ENCODE assay signal across 8 mouse cellular contexts in genomic region chr9:106170556-106171345, GRCm38 (mm10). TPM values are rescaled to one million over a fixed set of nuclear protein-coding genes. Genes with fewer than 3 reads are reported as not detected.
DNase-seq lines count a peak whose midpoint lies in the region; ATAC-seq lines count a peak whose summit lies in the region.

Gene Wdr82 (plus strand): TSS chr9:106170928.

- no peaks in the 10 kb centered on the region for H3K27me3 ChIP-seq in embryonic facial prominence, embryonic 14.5 days (replicated peaks; ENCODE audit: control insufficient read depth, insufficient read depth, low read length)
- no peaks in the 10 kb centered on the region for H3K27me3 ChIP-seq in kidney, embryonic 14.5 days (ENCODE audit: control insufficient read depth, insufficient read depth, low read length)
- no peaks in the 10 kb centered on the region for H3K27me3 ChIP-seq in limb, embryonic 15.5 days

- peak within 1 kb of the TSS; percentile 96 for H3K27ac ChIP-seq in embryonic facial prominence, embryonic 14.5 days (replicated peaks; ENCODE audit: low read depth, low read length)
- peak within 1 kb of the TSS; percentile 96 for H3K27ac ChIP-seq in kidney, embryonic 14.5 days (ENCODE audit: low read depth, low read length)
- peak within 1 kb of the TSS; percentile 98 for H3K27ac ChIP-seq in limb, embryonic 15.5 days

- no peaks in the 10 kb centered on the region for H3K36me3 ChIP-seq in embryonic facial prominence, embryonic 14.5 days (ENCODE audit: control insufficient read depth, insufficient read depth, low read length)
- H3K36me3 ChIP-seq in kidney, embryonic 14.5 days (ENCODE audit: control insufficient read depth, insufficient read depth, low read length), result no peaks in the 10 kb centered on the region
- H3K36me3 ChIP-seq in limb, embryonic 15.5 days, result no peaks in the 10 kb centered on the region

- peak within 1 kb of the TSS; percentile 73 for H3K4me3 ChIP-seq in embryonic facial prominence, embryonic 14.5 days (ENCODE audit: low read depth, low read length)
- H3K4me3 ChIP-seq in kidney, embryonic 14.5 days (ENCODE audit: low read length), result peak within 1 kb of the TSS; percentile 96
- H3K4me3 ChIP-seq in limb, embryonic 15.5 days, result peak within 1 kb of the TSS; percentile 92

- no peaks in the 10 kb centered on the region for H3K9me3 ChIP-seq in embryonic facial prominence, embryonic 14.5 days (ENCODE audit: control insufficient read depth, low read length)
- no peaks in the 10 kb centered on the region for H3K9me3 ChIP-seq in kidney, embryonic 14.5 days (ENCODE audit: control insufficient read depth, low read length)
- no peaks in the 10 kb centered on the region for H3K9me3 ChIP-seq in limb, embryonic 15.5 days

- H3K4me1 ChIP-seq in embryonic facial prominence, embryonic 14.5 days (ENCODE audit: control insufficient read depth, insufficient read depth, low read length), result peaks cover 27% of the 10 kb centered on the region
- peaks cover 29% of the 10 kb centered on the region for H3K4me1 ChIP-seq in kidney, embryonic 14.5 days (ENCODE audit: control insufficient read depth, insufficient read depth, low read length)
- peaks cover 33% of the 10 kb centered on the region for H3K4me1 ChIP-seq in limb, embryonic 15.5 days

- H3K4me2 ChIP-seq in embryonic facial prominence, embryonic 14.5 days (ENCODE audit: low read depth, low read length), result peak within 1 kb of the TSS; percentile 81
- H3K4me2 ChIP-seq in kidney, embryonic 14.5 days (replicated peaks; ENCODE audit: low read depth, low read length), result peak within 1 kb of the TSS; percentile 69
- H3K4me2 ChIP-seq in limb, embryonic 15.5 days, result peak within 1 kb of the TSS; percentile 79

- peak; percentile 88 for DNase-seq in 3T3-L1 (ENCODE audit: low read depth, low spot score)
- peak; percentile 72 to 86 for DNase-seq in adrenal gland, postnatal 4 days (ENCODE audit: low spot score in 2 of 2)
- DNase-seq in embryonic facial prominence, embryonic 14.5 days (ENCODE audit: low spot score), result peak; percentile 95
- DNase-seq in heart, adult 8-10 months (ENCODE audit: low spot score), result peak; percentile 89
- DNase-seq in monocyte, adult 2 months (ENCODE audit: low read depth in 1 of 2, low spot score in 2 of 2), result peak; percentile 70 to 78
- DNase-seq in spleen, postnatal 36 days (ENCODE audit: low spot score in 2 of 2), result peak; percentile 89 to 93

- peak within 1 kb of the TSS; percentile 92 for H3K9ac ChIP-seq in embryonic facial prominence, embryonic 14.5 days (ENCODE audit: low read depth, low read length)
- H3K9ac ChIP-seq in kidney, embryonic 14.5 days (ENCODE audit: low read depth, low read length), result peak within 1 kb of the TSS; percentile 97
- peak within 1 kb of the TSS; percentile 82 for H3K9ac ChIP-seq in limb, embryonic 15.5 days

- WGBS in embryonic facial prominence, embryonic 14.5 days, result under 1% methylated on average over 48 of the region's 81 CpGs
- WGBS in kidney, embryonic 14.5 days, result under 1% methylated on average over 68 of the region's 81 CpGs
- WGBS in limb, embryonic 15.5 days, result under 1% methylated on average over 80 of the region's 81 CpGs

- peak; percentile 93 for ATAC-seq in embryonic facial prominence, embryonic 14.5 days (ENCODE audit: low read depth)
- peak; percentile 93 for ATAC-seq in kidney, embryonic 14.5 days (ENCODE audit: low FRiP score, low TSS enrichment)
- ATAC-seq in limb, embryonic 15.5 days (ENCODE audit: insufficient number of reproducible peaks, low FRiP score, low TSS enrichment, low read depth), result peak; percentile 91

RNA-seq across cellular contexts. Expression of gene Wdr82, which starts in this region (rescaled TPM):
- 100 to 1,000 TPM in 1 of 2 experiments, 10 to 100 TPM in 1; 98.9 to 105 TPM for total RNA-seq in adrenal gland, postnatal 4 days (2021)
- 25.5 and 27.9 TPM in 2 replicates for polyA plus RNA-seq in embryonic facial prominence, embryonic 14.5 days (2014; fragmentation: Nextera tagmentation; extraction: Ambion mirVana)
- 10 to 100 TPM; 29.6 to 38.5 (median 34.0) TPM for total RNA-seq in heart, adult 8-10 months (2022)
- 27.1 and 38.1 TPM in 2 replicates for polyA plus RNA-seq in kidney, embryonic 14.5 days (2014; fragmentation: Nextera tagmentation; extraction: Ambion mirVana)
- polyA plus RNA-seq in limb, embryonic 15.5 days (2015; fragmentation: Nextera tagmentation; extraction: Ambion mirVana), result 23.5 and 29.2 TPM in 2 replicates

Comparison
In these comparisons a context has a peak if more than half of its experiments do, and no peak if none do; other contexts are left out.
1. Peak in every context shown above with its lines: DNase-seq, ATAC-seq, H3K4me3 ChIP-seq and H3K27ac ChIP-seq.